30 mouse cellular contexts compared by ENCODE assay signal in the genomic region with DNA sequence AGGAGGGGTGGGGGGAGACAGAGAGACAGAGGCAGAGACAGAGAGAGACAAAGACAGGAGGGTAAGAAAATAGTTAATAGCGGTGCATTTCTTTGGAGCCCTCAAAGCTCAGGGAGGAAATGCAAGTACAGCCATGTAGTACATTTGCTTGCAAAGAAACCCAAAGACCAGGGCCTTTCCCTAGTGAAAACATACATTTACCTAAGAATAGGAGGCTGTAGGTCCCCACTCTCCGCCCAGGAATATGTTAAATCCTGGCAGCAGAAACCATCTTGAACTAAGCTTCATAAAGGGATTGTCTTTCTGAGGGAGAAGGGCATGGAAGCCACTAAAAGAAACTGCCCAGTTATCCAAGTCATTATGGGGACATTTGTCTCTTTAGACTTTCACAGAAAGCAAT.
A peak's percentile ranks its signal among the peaks of the same experiment; 100 is the strongest.
DNase-seq lines count a peak whose midpoint lies in the region; ATAC-seq and TF ChIP-seq lines count a peak whose summit lies in the region.
"Had no signal": no experiment of that assay in that cellular context is flagged by ENCODE, and none has a peak within 500 bp of the region (broad histone marks: within the 10 kb centered on the region; RNA-seq: fewer than 3 reads in every experiment).

No protein-coding gene starts in this region.

- H3K9me3 ChIP-seq in hindbrain, embryonic 13.5 days = no peaks in the 10 kb centered on the region
- no peaks in the 10 kb centered on the region for H3K9me3 ChIP-seq in hindbrain, embryonic 16.5 days (ENCODE audit: control insufficient read depth, low read length)
- H3K9me3 ChIP-seq in liver, embryonic 12.5 days (replicated peaks) = no peaks in the 10 kb centered on the region
- H3K9me3 ChIP-seq: embryonic facial prominence, embryonic 13.5 days; embryonic facial prominence, embryonic 15.5 days; forebrain, embryonic 10.5 days; forebrain, embryonic 12.5 days had no signal

- no peak overlapping the region for H3K4me2 ChIP-seq in hindbrain, embryonic 13.5 days
- no peak overlapping the region for H3K4me2 ChIP-seq in hindbrain, embryonic 16.5 days (ENCODE audit: low read length)
- no peak overlapping the region for H3K4me2 ChIP-seq in liver, embryonic 12.5 days
- H3K4me2 ChIP-seq: embryonic facial prominence, embryonic 13.5 days; embryonic facial prominence, embryonic 15.5 days; forebrain, embryonic 12.5 days had no signal

- no peaks in the 10 kb centered on the region for H3K36me3 ChIP-seq in hindbrain, embryonic 13.5 days
- no peaks in the 10 kb centered on the region for H3K36me3 ChIP-seq in hindbrain, embryonic 16.5 days (ENCODE audit: control insufficient read depth, insufficient read depth, low read length)
- no peaks in the 10 kb centered on the region for H3K36me3 ChIP-seq in liver, embryonic 12.5 days
- H3K36me3 ChIP-seq: embryonic facial prominence, embryonic 13.5 days; embryonic facial prominence, embryonic 15.5 days; forebrain, embryonic 10.5 days; forebrain, embryonic 12.5 days; G1E had no signal

- H3K4me3 ChIP-seq in hindbrain, embryonic 13.5 days = no peak overlapping the region
- H3K4me3 ChIP-seq in hindbrain, embryonic 16.5 days (ENCODE audit: low read length) = no peak overlapping the region
- no peak overlapping the region for H3K4me3 ChIP-seq in layer of hippocampus, adult 2 months
- H3K4me3 ChIP-seq in liver, embryonic 12.5 days = no peak overlapping the region
- H3K4me3 ChIP-seq: embryonic facial prominence, embryonic 13.5 days; embryonic facial prominence, embryonic 15.5 days; erythroblast, embryonic 14.5 days; forebrain, embryonic 10.5 days; forebrain, embryonic 12.5 days had no signal

- no peak for ATAC-seq in hindbrain, embryonic 13.5 days (ENCODE audit: low FRiP score)
- no peak for ATAC-seq in hindbrain, embryonic 16.5 days
- ATAC-seq in liver, embryonic 12.5 days = no peak
- ATAC-seq: activated CD4-positive, CD25-positive, alpha-beta regulatory T cell, adult 4 months; CD4-positive, CD25-positive, alpha-beta regulatory T cell, adult 4 months; forebrain, embryonic 14.5 days; forebrain, embryonic 16.5 days; Patski had no signal

- TF ChIP-seq CTCF in layer of hippocampus, adult 2 months (conservative IDR thresholded peaks at IDR 0.05) = no peak

- no peaks in the 10 kb centered on the region for H3K27me3 ChIP-seq in hindbrain, embryonic 13.5 days
- no peaks in the 10 kb centered on the region for H3K27me3 ChIP-seq in hindbrain, embryonic 16.5 days (replicated peaks; ENCODE audit: control insufficient read depth, insufficient read depth, low read length)
- no peaks in the 10 kb centered on the region for H3K27me3 ChIP-seq in liver, embryonic 12.5 days (replicated peaks)
- H3K27me3 ChIP-seq: CH12.LX; embryonic facial prominence, embryonic 13.5 days; embryonic facial prominence, embryonic 15.5 days; forebrain, embryonic 12.5 days had no signal

- no peak overlapping the region for H3K9ac ChIP-seq in hindbrain, embryonic 13.5 days
- no peak overlapping the region for H3K9ac ChIP-seq in hindbrain, embryonic 16.5 days (ENCODE audit: low read depth, low read length)
- no peak overlapping the region for H3K9ac ChIP-seq in liver, embryonic 12.5 days
- H3K9ac ChIP-seq: embryonic facial prominence, embryonic 13.5 days; embryonic facial prominence, embryonic 15.5 days; forebrain, embryonic 12.5 days had no signal

- H3K27ac ChIP-seq in hindbrain, embryonic 13.5 days = peak overlapping the region; percentile 19; the same call in 1 of the 2 replicates
- H3K27ac ChIP-seq in hindbrain, embryonic 16.5 days (ENCODE audit: low read depth, low read length) = no peak overlapping the region
- peak overlapping the region; percentile 65; the same call in 1 of the 2 replicates for H3K27ac ChIP-seq in layer of hippocampus, adult 2 months
- H3K27ac ChIP-seq in liver, embryonic 12.5 days = no peak overlapping the region
- H3K27ac ChIP-seq: embryonic facial prominence, embryonic 13.5 days; embryonic facial prominence, embryonic 15.5 days; forebrain, embryonic 10.5 days; forebrain, embryonic 12.5 days had no signal

- no peak for DNase-seq in layer of hippocampus, adult 2 months (ENCODE audit: low spot score in 2 of 2)
- no peak for DNase-seq in layer of hippocampus, postnatal 10 days (ENCODE audit: low spot score in 2 of 2)
- DNase-seq in ES-CJ7 (ENCODE audit: low read depth, low spot score) (peak; percentile 77), R1 (ENCODE audit: low read depth, low spot score) (peak; percentile 85)
- DNase-seq in adrenal gland, postnatal 36 days = no peak
- DNase-seq: adrenal gland, adult 8-10 months; adrenal gland, postnatal 14 days; B cell, adult 2 months; cerebellum, adult 11 months; cerebellum, adult 18-20 months; cerebellum, adult 8-10 months; cerebellum, adult 9-11 months; cerebellum, postnatal 14 days; cerebellum, postnatal 36 days; embryo, embryonic 11 days had no signal

- WGBS in hindbrain, embryonic 13.5 days = 34% methylated on average over 2 of the region's 2 CpGs
- 36% methylated on average over 2 of the region's 2 CpGs for whole genome bisulfite sequencing in hindbrain, embryonic 16.5 days
- WGBS in liver, embryonic 12.5 days (ENCODE audit: insufficient replicate concordance) = 41% methylated on average over 2 of the region's 2 CpGs

- H3K4me1 ChIP-seq in hindbrain, embryonic 13.5 days (replicated peaks) = peaks cover 10% of the 10 kb centered on the region
- peaks cover 3% of the 10 kb centered on the region; the same call in 1 of the 2 replicates for H3K4me1 ChIP-seq in hindbrain, embryonic 16.5 days (ENCODE audit: control insufficient read depth, insufficient read depth, low read depth, low read length)
- no peaks in the 10 kb centered on the region for H3K4me1 ChIP-seq in liver, embryonic 12.5 days
- H3K4me1 ChIP-seq: embryonic facial prominence, embryonic 13.5 days; embryonic facial prominence, embryonic 15.5 days; forebrain, embryonic 10.5 days; forebrain, embryonic 12.5 days had no signal

Comparison
In these comparisons a context has a peak if more than half of its experiments do, and no peak if none do; other contexts are left out.
1. H3K27ac ChIP-seq: peak in hindbrain, embryonic 13.5 days (single experiment) and layer of hippocampus, adult 2 months (single experiment); none in hindbrain, embryonic 16.5 days (single experiment) and liver, embryonic 12.5 days (single experiment).
2. DNase-seq: peak in ES-CJ7 (single experiment) and R1 (single experiment); none in layer of hippocampus, adult 2 months (0 of 2), layer of hippocampus, postnatal 10 days (0 of 2) and adrenal gland, postnatal 36 days (0 of 2).